Mouse (Mus musculus): ENCODE data around the gene Dppa1.
"Not testable (repeated sequence)": the region's sequence is repeated elsewhere in the genome, so short reads cannot be mapped to it uniquely, and the experiment has no call there.

Gene Dppa1

GRCm38 (mm10) chr11:46629211-46629795, at the start of gene Dppa1:
TSS of gene Dppa1 (minus strand) at chr11:46629261.
- no peak for DNase-seq (ENCODE audit: low spot score in 2 of 2)

- DNase-seq (ENCODE audit: low spot score in 2 of 2) = no peak
Measured at GRCm38 (mm10) chr11:46667938-46668337, 38.9 kb upstream of the Dppa1 start.

DNA sequence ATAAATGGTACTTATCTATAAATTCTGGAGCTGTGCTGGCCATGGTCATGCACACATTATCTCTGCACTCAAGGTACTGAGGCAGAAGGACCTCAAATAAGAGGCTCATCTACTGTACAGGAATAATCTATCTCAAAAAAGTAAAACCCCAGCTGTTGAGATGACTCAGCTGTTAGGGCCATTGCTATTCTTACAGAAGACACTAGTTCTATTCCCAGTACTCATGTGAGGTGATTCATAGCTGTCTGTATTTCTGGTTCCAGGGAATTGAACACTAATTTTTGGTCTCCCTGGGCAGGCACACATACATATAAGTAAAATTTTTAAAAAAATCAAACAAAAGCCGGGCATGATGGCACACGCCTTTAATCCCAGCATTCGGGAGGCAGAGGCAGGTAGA, 38.0 kb upstream of the Dppa1 start:
- no peak for DNase-seq (ENCODE audit: low spot score in 2 of 2)

DNA sequence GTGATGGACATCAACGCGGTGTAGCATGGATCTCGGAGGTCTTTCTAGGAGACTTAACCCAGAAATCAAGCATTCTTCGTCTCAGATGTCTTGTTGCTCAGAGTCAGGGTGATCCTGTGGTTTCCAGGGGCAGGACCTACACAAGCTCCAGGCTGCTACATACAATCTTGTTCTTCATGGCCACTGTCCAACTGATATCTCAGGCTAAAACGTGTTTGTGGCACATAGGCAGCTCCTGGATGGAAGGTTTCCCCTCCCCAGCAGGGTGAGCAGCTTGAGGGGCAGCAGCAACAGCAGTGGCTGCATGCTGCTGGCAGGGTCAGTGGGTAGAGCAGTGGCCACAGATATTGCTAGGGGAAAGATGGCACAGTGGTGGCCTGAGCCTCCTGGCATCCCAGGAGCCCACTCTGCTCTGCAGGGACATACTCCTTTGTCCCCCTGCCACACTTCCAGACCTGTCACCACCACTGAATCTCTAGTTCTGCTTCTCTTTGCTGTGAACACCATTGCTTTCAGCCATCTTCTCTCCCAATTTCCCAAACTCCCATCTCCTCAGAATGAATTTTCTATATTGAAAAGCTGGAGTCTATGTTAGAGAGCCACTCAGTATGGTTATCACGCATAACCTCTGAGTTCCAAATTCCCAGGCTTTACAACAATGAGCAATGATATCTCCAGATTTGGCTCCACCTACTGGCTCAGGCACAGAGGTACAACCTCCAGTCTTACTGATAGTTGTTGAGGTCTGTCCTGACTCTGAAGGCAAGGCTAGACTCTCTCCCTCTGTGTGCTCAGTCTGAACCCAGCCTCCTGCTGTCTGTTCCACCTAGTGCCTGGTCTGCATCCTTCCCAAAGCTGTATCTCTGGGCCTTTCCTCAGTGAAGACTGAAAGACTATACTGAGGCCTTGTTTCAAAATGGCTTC, 36.8 kb upstream of the Dppa1 start:
- DNase-seq (ENCODE audit: low spot score in 2 of 2) = no peak

DNA sequence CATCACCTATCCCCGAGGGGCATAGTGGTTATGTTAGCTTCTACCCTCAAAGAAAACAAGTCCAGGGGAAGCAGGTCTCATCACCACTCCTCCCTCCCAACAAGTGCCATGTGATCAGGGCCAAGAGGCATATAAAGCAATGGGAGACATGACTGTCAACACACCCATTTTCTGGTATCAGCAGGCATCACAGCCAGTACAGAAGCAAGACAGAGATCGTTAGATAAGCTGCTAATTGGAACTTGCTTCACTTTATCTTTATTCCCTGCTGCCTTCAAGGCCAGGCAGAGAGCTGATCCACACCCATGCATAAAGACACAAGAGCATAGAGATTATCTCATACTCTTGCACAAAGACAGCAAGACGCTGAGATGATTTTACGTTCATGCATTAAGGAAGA, 34.2 kb upstream of the Dppa1 start:
- no peak for DNase-seq (ENCODE audit: low spot score in 2 of 2)

- DNase-seq (ENCODE audit: low spot score in 2 of 2) = no peak
Measured at GRCm38 (mm10) chr11:46652476-46652875, 23.4 kb upstream of the Dppa1 start.

DNA sequence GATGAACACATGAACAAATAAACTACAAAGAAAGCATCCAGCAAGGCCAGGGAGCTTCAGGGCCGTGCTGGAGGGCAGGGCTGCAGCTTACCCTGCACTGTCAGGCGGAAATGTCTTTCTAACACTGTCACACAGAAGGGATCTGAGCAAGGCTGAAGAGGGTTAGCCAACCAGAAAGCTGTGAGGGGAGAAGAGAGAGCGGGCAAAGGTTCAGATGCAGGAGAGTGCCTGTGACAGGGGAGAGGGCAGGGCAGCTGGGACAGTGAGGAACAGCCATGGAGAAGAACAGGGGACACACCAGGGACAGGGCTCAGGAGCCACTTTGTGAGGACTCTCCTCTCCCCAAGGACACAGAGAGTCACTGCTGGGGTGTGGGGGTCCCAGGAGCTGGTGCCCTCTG, 20.6 kb upstream of the Dppa1 start:
- not testable (repeated sequence) for DNase-seq (ENCODE audit: low spot score in 2 of 2)

DNA sequence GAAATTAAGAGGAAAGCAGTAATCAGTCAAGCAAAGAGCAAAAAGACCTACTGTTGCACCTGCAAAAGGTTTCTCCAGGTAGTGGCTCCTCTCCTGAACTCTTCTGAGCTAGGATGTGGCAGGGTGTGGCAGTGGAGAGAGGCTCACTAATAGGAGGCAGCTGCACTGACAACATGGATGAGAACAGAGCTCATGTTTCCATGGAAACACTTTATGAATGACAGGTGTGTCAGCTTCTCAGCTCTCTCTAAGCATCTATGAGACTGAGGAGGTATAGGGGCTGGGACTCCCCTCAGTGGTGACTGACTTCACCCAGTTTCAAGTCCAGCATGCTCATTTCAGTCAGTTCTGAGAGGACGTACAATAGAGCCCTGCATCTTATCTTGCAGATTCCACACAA, 15.8 kb upstream of the Dppa1 start:
- no peak for DNase-seq (ENCODE audit: low spot score in 2 of 2)

DNA sequence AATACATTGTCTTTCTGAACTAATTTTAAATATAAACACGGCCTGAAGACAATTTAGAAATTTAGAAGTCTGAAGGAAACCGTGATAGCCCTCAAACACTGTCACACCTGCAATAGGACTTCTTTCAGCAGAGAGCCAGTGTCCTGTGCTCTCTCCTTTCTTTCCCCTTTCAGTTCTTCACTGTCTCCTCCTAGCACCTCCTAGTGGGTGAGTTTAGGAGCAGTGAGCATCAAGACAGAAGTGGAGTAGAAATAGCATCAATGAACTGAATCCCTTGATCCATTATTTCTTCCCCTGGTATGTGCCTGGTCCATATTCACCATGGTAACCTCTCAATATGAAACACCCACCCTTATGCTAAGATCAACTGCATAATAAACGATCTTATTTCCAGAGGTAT, 7.5 kb upstream of the Dppa1 start:
- no peak for DNase-seq (ENCODE audit: low spot score in 2 of 2)

DNA sequence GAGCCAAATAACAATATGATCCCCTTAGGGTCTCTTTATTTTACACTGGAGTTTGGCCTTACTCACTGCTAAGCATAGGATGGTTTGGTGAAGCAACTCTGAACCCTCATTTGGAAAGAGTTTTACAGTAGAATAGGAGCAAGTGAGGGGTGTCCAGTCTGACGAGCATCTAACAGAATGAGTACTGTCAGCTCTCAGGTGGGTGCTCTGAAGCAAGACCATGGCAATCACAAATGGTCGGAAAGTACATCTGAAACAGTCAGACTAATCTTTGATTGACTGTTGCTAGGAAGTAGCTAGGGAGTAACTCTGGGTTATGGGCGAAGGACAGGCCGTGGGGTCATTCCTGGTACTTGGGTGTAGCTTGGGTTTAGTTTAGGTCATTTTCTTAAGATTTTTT, 6.5 kb upstream of the Dppa1 start:
- DNase-seq (ENCODE audit: low spot score in 2 of 2) = not testable (repeated sequence)

GRCm38 (mm10) chr11:46631635-46632034, 2.6 kb upstream of the Dppa1 start:
- no peak for DNase-seq (ENCODE audit: low spot score in 2 of 2)

GRCm38 (mm10) chr11:46620414-46621168, 8.5 kb downstream of the Dppa1 start:
- no peak for DNase-seq (ENCODE audit: low spot score in 2 of 2)

DNA sequence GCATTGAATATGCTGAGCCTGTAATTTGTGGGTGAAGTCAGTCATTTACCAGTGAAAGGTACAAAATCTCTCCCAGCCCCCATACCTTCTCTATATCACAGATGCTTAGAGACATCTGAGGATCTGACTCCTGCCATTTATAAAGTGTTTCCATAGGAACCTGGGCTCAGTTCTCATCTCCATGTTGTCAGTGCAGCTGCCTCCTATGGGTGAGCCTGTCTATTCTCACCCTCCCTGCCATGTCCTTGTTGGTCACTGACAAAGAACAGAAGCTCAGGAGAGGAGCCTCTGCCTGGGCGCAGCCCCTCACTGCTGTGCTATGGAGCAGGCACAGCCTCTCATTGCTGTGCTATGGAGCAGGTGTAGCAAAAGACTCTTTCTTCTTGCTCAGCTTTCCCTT, 9.1 kb downstream of the Dppa1 start:
- no peak for DNase-seq (ENCODE audit: low spot score in 2 of 2)

GRCm38 (mm10) chr11:46592416-46592815, 36.6 kb downstream of the Dppa1 start:
- DNase-seq (ENCODE audit: low spot score in 2 of 2) = no peak

- DNase-seq (ENCODE audit: low spot score in 2 of 2) = no peak
Measured at GRCm38 (mm10) chr11:46582741-46583140, 46.3 kb downstream of the Dppa1 start.

GRCm38 (mm10) chr11:46580428-46580827, 48.6 kb downstream of the Dppa1 start:
- DNase-seq (ENCODE audit: low spot score in 2 of 2) = no peak

GRCm38 (mm10) chr11:46578771-46579281, 50.2 kb downstream of the Dppa1 start:
- no peak for DNase-seq (ENCODE audit: low spot score in 2 of 2)

GRCm38 (mm10) chr11:46571327-46571726, 57.7 kb downstream of the Dppa1 start, which contains the start of gene BC053393:
TSS of gene BC053393 (plus strand) at chr11:46571536.
- DNase-seq (ENCODE audit: low spot score in 2 of 2) = no peak

GRCm38 (mm10) chr11:46569107-46569506, 60.0 kb downstream of the Dppa1 start:
- no peak for DNase-seq (ENCODE audit: low spot score in 2 of 2)

DNA sequence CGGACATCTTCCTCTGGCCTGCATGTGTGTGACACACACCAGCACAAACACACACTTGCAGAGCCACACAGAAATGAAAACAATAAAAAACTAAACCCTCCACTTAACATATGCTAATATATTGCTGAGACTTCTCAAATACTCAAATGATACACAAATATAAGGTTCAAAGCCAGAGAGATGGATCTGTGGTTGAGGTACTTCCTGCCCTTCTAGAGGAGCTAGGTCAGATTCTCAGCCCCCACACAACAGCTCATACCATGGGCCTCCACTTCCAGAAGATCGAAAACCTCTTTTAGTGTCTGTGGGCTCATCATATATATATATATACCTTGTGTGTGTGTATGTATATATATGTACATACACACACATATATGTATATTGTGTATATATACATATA, 63.1 kb downstream of the Dppa1 start:
- DNase-seq (ENCODE audit: low spot score in 2 of 2) = no peak

- peak; percentile 8 to 23 for DNase-seq (ENCODE audit: low spot score in 2 of 2)
Measured at GRCm38 (mm10) chr11:46564671-46565070, 64.4 kb downstream of the Dppa1 start.

DNA sequence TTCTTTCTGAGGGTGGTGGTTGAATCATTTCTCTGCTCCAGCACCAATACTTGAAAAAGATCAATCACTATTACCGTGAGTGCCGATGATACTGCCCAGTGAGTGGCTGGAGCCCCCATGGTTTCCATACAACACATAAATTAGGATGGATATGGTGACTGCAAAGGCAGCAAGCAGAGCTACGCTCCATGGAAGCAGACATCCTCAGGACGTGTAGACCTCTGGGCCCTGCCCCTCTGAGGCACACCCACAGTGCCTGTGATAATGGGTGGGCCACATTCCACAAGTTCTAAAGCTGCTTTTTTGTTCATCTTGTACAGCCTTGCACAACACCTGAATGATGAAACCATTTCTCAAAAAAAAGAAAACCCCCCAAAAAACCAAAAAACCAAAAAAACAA, 68.0 kb downstream of the Dppa1 start:
- DNase-seq (ENCODE audit: low spot score in 2 of 2) = no peak
